Mouse (Mus musculus): ENCODE data around the gene Eif3i. TPM values are rescaled to one million over a fixed set of nuclear protein-coding genes. Genes with fewer than 3 reads are reported as not detected.

The Eif3i gene
- polyA plus RNA-seq (2012; fragmentation: generic; extraction: Trizol) = 416 TPM
- long read RNA-seq, experiment 1, transcript Eif3i-201 (11 exons, 1,123 nt) = major isoform, 187 of 295 reads
- long read RNA-seq, experiment 1, partial matches to known transcripts = 95 of 295 reads
- long read RNA-seq, experiment 1, other reads (novel, unspliced or antisense) = 13 of 295 reads
- long read RNA-seq, experiment 2, transcript Eif3i-201 (11 exons, 1,123 nt) = major isoform, 198 of 256 reads
- long read RNA-seq, experiment 2, partial matches to known transcripts = 54 of 256 reads
- long read RNA-seq, experiment 2, other reads (novel, unspliced or antisense) = 4 of 256 reads

GRCm38 (mm10) chr4:129600233-129601158, at the start of gene Eif3i, which contains the start of gene Tmem234:
Gene Eif3i, minus strand, starts transcription at chr4:129600648.
Gene Tmem234, plus strand, starts transcription at chr4:129600668.
- TF ChIP-seq MYOG (IDR thresholded peaks at IDR 0.05; ENCODE audit: control insufficient read depth, extremely low read depth, insufficient read length) = no peak
- TF ChIP-seq MAX (IDR thresholded peaks at IDR 0.05) = peak; percentile 77
- no peak for TF ChIP-seq MYOD1 (IDR thresholded peaks at IDR 0.05; ENCODE audit: control insufficient read depth, insufficient read length, low read depth)
- Histone ChIP-seq H3K27me3 (ENCODE audit: control insufficient read depth, insufficient read depth, insufficient read length) (no peaks in the 10 kb centered on the region), H3K4me3 (ENCODE audit: insufficient read depth, poor library complexity, severe bottlenecking) (peak within 1 kb of the TSS; percentile 95), H3ac (ENCODE audit: control insufficient read depth, insufficient read length, low read depth) (peak within 1 kb of the TSS; percentile 92), H3K79me2 (ENCODE audit: control insufficient read depth, insufficient read depth) (peaks cover 88% of the 10 kb centered on the region), H3K79me3 (ENCODE audit: low read depth) (peaks cover 55% of the 10 kb centered on the region), H3K36me3 (ENCODE audit: control insufficient read depth, insufficient read depth) (peaks cover 32% of the 10 kb centered on the region)

DNA sequence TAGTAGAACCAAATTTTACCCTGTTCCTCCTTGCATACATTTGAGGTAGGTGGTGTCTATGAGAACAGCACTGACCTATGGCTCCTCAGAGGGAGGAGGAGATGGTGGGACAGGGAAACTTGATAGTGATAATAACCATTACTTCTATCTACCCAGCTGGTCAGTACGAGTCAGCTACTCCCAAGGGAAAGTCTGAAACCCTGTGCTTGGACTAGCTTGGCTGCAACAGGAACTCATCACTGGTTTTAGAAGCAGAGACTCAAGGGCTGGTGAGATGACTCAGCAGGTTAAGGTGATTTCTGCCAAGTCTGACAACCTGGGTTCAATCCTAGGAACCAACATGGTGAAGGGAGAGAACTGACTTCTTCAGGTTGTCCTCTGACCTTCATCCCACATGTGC, 48.2 kb upstream of the Eif3i start:
- H3K79me2 ChIP-seq (ENCODE audit: control insufficient read depth, insufficient read depth) = no peaks in the 10 kb centered on the region
- TF ChIP-seq CEBPB (IDR thresholded peaks at IDR 0.05; ENCODE audit: low read depth) (no peak), MYOG (IDR thresholded peaks at IDR 0.05; ENCODE audit: control insufficient read depth, extremely low read depth, insufficient read length) (no peak)
- no peaks in the 10 kb centered on the region for H3K27me3 ChIP-seq (ENCODE audit: control insufficient read depth, insufficient read depth, insufficient read length)
- no peaks in the 10 kb centered on the region for H3K79me3 ChIP-seq (ENCODE audit: low read depth)
- peaks cover 85% of the 10 kb centered on the region for H3K36me3 ChIP-seq (ENCODE audit: control insufficient read depth, insufficient read depth)
- H3K4me3 ChIP-seq (ENCODE audit: insufficient read depth, poor library complexity, severe bottlenecking) = no peak overlapping the region
- no peak overlapping the region for H3ac ChIP-seq (ENCODE audit: control insufficient read depth, insufficient read length, low read depth)

GRCm38 (mm10) chr4:129645204-129645603, 44.8 kb upstream of the Eif3i start:
- TF ChIP-seq MYOD1 (IDR thresholded peaks at IDR 0.05; ENCODE audit: control insufficient read depth, insufficient read length, low read depth) (no peak), USF1 (IDR thresholded peaks at IDR 0.05; ENCODE audit: low read depth) (no peak), CTCF (IDR thresholded peaks at IDR 0.05; ENCODE audit: control insufficient read depth, insufficient read depth, insufficient read length) (no peak), MAX (IDR thresholded peaks at IDR 0.05) (no peak), MYOG (IDR thresholded peaks at IDR 0.05; ENCODE audit: control insufficient read depth, extremely low read depth, insufficient read length) (no peak), CEBPB (IDR thresholded peaks at IDR 0.05; ENCODE audit: low read depth) (no peak), FOSL1 (IDR thresholded peaks at IDR 0.05; ENCODE audit: insufficient read depth, low read length, poor library complexity, severe bottlenecking) (no peak)
- peaks cover 4% of the 10 kb centered on the region for H3K79me2 ChIP-seq (ENCODE audit: control insufficient read depth, insufficient read depth)
- H3K36me3 ChIP-seq (ENCODE audit: control insufficient read depth, insufficient read depth) = peaks cover 51% of the 10 kb centered on the region

DNA sequence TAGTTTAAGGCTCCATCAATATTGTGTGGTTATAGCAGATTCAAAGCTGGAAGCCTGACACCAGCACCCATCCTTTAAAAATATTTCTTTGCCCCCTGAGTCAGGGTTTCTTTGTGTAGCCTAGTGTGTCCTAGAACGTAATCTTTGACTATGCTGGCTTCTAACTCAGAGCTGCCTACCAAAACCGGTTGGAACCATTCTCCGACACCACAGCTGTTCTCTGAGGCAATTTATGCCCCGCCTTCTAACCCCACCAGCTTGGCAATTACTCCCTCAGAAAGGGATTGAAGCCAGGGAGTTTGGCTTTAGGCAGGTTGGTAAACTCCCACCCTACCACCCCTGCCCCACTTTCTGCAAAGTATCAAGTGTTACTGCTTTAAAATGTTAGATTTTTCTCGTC, 41.3 kb upstream of the Eif3i start:
- TF ChIP-seq MYOG (IDR thresholded peaks at IDR 0.05; ENCODE audit: control insufficient read depth, extremely low read depth, insufficient read length) (no peak), USF1 (IDR thresholded peaks at IDR 0.05; ENCODE audit: low read depth) (no peak), FOSL1 (IDR thresholded peaks at IDR 0.05; ENCODE audit: insufficient read depth, low read length, poor library complexity, severe bottlenecking) (no peak), CEBPB (IDR thresholded peaks at IDR 0.05; ENCODE audit: low read depth) (no peak), CTCF (IDR thresholded peaks at IDR 0.05; ENCODE audit: control insufficient read depth, insufficient read depth, insufficient read length) (no peak), MAX (IDR thresholded peaks at IDR 0.05) (no peak), MYOD1 (IDR thresholded peaks at IDR 0.05; ENCODE audit: control insufficient read depth, insufficient read length, low read depth) (peak; percentile 9)
- H3K36me3 ChIP-seq (ENCODE audit: control insufficient read depth, insufficient read depth) = peaks cover 48% of the 10 kb centered on the region
- H3K79me3 ChIP-seq (ENCODE audit: low read depth) = peaks cover 25% of the 10 kb centered on the region

More at GRCm38 (mm10) chr4:129645204-129645603, 44.8 kb upstream of the Eif3i start:
- Histone ChIP-seq H3ac (ENCODE audit: control insufficient read depth, insufficient read length, low read depth) (no peak overlapping the region), H3K4me3 (ENCODE audit: insufficient read depth, poor library complexity, severe bottlenecking) (no peak overlapping the region), H3K27me3 (ENCODE audit: control insufficient read depth, insufficient read depth, insufficient read length) (no peaks in the 10 kb centered on the region), H3K79me3 (ENCODE audit: low read depth) (peaks cover 2% of the 10 kb centered on the region)

GRCm38 (mm10) chr4:129640638-129641467, 40.4 kb upstream of the Eif3i start, which contains the start of gene Txlna:
Gene Txlna, minus strand, starts transcription at chr4:129641065.
- Histone ChIP-seq H3K27me3 (ENCODE audit: control insufficient read depth, insufficient read depth, insufficient read length) (no peaks in the 10 kb centered on the region), H3K79me3 (ENCODE audit: low read depth) (peaks cover 28% of the 10 kb centered on the region), H3K36me3 (ENCODE audit: control insufficient read depth, insufficient read depth) (peaks cover 48% of the 10 kb centered on the region), H3ac (ENCODE audit: control insufficient read depth, insufficient read length, low read depth) (peak within 1 kb of the TSS; percentile 88), H3K79me2 (ENCODE audit: control insufficient read depth, insufficient read depth) (peaks cover 45% of the 10 kb centered on the region), H3K4me3 (ENCODE audit: insufficient read depth, poor library complexity, severe bottlenecking) (peak within 1 kb of the TSS; percentile 53)
- TF ChIP-seq USF1 (IDR thresholded peaks at IDR 0.05; ENCODE audit: low read depth) (peak; percentile 33), FOSL1 (IDR thresholded peaks at IDR 0.05; ENCODE audit: insufficient read depth, low read length, poor library complexity, severe bottlenecking) (no peak)

More for the DNA sequence above, 41.3 kb upstream of the Eif3i start:
- peak overlapping the region; percentile 32 for H3ac ChIP-seq (ENCODE audit: control insufficient read depth, insufficient read length, low read depth)
- no peak overlapping the region for H3K4me3 ChIP-seq (ENCODE audit: insufficient read depth, poor library complexity, severe bottlenecking)
- H3K79me2 ChIP-seq (ENCODE audit: control insufficient read depth, insufficient read depth) = peaks cover 36% of the 10 kb centered on the region
- H3K27me3 ChIP-seq (ENCODE audit: control insufficient read depth, insufficient read depth, insufficient read length) = no peaks in the 10 kb centered on the region

All from C2C12 (cell line).